Mouse (Mus musculus) embryonic facial prominence, embryonic 10.5 days (tissue): Measurements from ENCODE around the gene Zfp488. TPM values are rescaled to one million over a fixed set of nuclear protein-coding genes. Genes with fewer than 3 reads are reported as not detected.

Experiments
- DNase-seq: peaks from one replicate; pipeline ENCODE4 v3.0.0-alpha.2; 2017; ENCODE audit warnings: low spot score
- H3K27ac ChIP-seq: fragments of 300-500 bp; sonication (generic); replicated peaks from 2 replicates; pipeline ENCODE4 v1.5.1; 2016; ENCODE audit warnings: mild to moderate bottlenecking
- H3K27me3 ChIP-seq: fragments of 300-500 bp; sonication (generic); replicated peaks from 2 replicates; pipeline ENCODE4 v1.6.1; 2016; ENCODE audit warnings: low read depth, mild to moderate bottlenecking; ENCODE audit not compliant: poor library complexity, severe bottlenecking
- H3K36me3 ChIP-seq: fragments of 300-500 bp; sonication (generic); replicated peaks from 2 replicates; pipeline ENCODE4 v1.6.1; 2016; ENCODE audit warnings: mild to moderate bottlenecking, moderate library complexity
- H3K4me1 ChIP-seq: fragments of 300-500 bp; sonication (generic); 2 replicates; pipeline ENCODE4 v1.6.1; 2016
- H3K4me3 ChIP-seq: fragments of 300-500 bp; sonication (generic); 2 replicates; pipeline ENCODE4 v1.5.1; 2016; ENCODE audit warnings: mild to moderate bottlenecking, moderate library complexity
- H3K9me3 ChIP-seq: fragments of 300-500 bp; sonication (generic); 2 replicates; pipeline ENCODE4 v1.6.1; 2016; ENCODE audit warnings: mild to moderate bottlenecking
- WGBS: fragments of 180-500 bp; shearing (Covaris S2); methylation state at CpG from one replicate; pipeline ENCODE4 v1.1.7; 2016; 5-methylcytosine and 5-hydroxymethylcytosine counted together
- polyA plus RNA-seq: library from polyadenylated mRNA; unstranded; fragments of >200 nt; fragmentation: Nextera tagmentation; extraction: Ambion mirVana; gene quantifications from 2 replicates; pipeline ENCODE4 v1.2.1, GENCODE M21; 2016

The Zfp488 gene
- 0.20 and 0.40 TPM in 2 replicates for polyA plus RNA-seq

DNA sequence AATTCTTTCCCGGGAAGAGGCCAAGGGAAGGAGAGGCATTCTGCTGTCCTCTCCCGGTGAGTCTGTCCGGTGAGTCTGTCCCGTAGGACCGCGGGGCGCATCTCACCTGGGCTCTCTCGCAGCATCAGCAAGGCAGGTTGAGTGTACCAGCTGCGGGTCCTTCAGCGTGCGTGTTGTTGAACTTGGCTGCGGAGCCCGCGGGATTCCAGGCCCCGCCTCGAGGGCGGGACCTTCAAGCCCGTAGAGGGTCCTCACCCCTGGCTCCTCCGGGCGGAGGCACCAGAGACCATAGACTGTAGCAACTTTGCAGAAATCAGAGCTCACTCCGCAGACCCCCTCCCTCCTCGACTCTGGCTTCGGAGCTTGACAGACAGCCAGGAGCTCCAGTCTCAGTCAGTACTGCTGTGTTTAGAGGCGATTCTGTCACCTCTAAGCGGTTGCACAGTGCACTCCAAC, at the start of gene Zfp488:
Gene Zfp488, minus strand, starts transcription at position 161 of the 456 bp plus-strand sequence.
- WGBS, result 3% methylated on average over 25 of the region's 25 CpGs
- H3K36me3 ChIP-seq, result no peaks in the 10 kb centered on the region
- peaks cover 11% of the 10 kb centered on the region; the same call in 1 of the 2 replicates for H3K4me1 ChIP-seq
- H3K27me3 ChIP-seq, result peaks cover 46% of the 10 kb centered on the region
- no peaks in the 10 kb centered on the region for H3K9me3 ChIP-seq
- H3K4me3 ChIP-seq, result peak within 1 kb of the TSS; percentile 59
- H3K27ac ChIP-seq, result no peak within 1 kb of the TSS
- peak; percentile 70 for DNase-seq

DNA sequence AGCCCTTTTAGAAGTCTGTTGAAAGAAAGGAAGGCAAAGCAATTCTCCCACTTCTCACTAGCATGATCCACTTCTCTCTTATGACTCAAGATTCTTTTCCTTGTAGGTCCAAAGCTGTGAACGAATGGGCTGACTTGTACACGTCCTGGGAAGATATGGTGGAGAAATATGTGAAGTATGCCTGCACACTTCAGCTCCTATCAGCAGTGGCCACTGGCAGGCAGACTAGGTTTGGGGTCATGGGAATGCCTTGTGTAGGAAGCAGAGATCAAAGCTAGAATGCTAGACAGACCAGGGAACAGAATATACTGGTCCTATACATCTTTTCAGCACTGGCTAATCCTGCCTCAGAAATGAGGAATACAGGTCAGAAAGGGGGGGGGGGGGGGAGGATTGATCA, 48.1 kb upstream of the Zfp488 start:
- no peak overlapping the region for H3K27ac ChIP-seq
- no peaks in the 10 kb centered on the region for H3K4me1 ChIP-seq
- H3K4me3 ChIP-seq, result no peak overlapping the region
- no peak for DNase-seq
- peaks cover 7% of the 10 kb centered on the region; the same call in 1 of the 2 replicates for H3K9me3 ChIP-seq
- H3K27me3 ChIP-seq, result no peaks in the 10 kb centered on the region
- H3K36me3 ChIP-seq, result no peaks in the 10 kb centered on the region
- 77% methylated on average over 2 of the region's 2 CpGs for WGBS

DNA sequence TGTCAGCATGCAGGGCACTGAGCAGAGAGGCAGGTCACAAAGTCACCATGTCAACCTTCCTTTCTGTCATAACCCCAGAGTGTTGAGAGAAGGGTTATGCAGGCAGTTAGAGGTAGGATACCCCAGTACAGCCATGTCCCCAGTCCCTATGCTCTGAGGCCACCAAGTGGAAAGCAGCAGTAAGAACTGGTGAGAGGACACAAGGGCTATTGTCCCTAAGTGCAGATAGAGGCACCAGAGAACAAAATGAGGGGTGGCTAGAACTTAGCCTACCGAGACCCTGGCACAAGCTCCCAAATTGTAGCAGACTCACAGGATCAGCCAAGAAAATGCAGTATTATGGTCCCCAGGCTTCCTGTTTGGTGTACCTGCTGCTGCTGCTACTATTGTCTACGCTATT, 38.4 kb upstream of the Zfp488 start:
- Histone ChIP-seq H3K36me3 (no peaks in the 10 kb centered on the region), H3K27me3 (no peaks in the 10 kb centered on the region), H3K9me3 (no peaks in the 10 kb centered on the region), H3K4me3 (no peak overlapping the region), H3K4me1 (no peaks in the 10 kb centered on the region), H3K27ac (no peak overlapping the region)
- DNase-seq, result no peak
- 85% methylated on average over 2 of the region's 2 CpGs for WGBS

DNA sequence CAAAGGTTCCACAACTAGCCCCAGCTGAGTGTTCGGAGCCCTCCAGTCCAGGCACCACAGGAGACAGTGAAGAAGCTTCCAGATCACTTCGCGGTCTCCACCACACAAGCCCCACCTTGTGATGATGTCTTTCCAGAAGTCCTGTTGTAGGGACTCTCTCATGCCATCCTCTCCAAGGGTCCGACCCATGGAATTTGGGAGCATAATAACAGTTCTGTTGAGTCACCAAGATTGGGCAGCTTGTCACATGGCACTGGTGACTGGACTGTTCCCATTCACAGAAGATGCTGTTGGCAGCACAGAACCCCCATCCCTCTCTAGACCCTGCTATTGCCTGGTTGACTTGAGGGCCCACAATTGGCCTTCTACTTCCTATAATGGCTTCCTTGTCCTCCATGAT, 37.8 kb upstream of the Zfp488 start, which contains the start of gene Gm5460:
Gene Gm5460, plus strand, starts transcription at position 378 of the 400 bp plus-strand sequence.
- Histone ChIP-seq H3K27ac (no peak within 1 kb of the TSS), H3K4me1 (no peaks in the 10 kb centered on the region), H3K27me3 (no peaks in the 10 kb centered on the region), H3K9me3 (no peaks in the 10 kb centered on the region), H3K36me3 (no peaks in the 10 kb centered on the region), H3K4me3 (no peak within 1 kb of the TSS)
- no peak for DNase-seq
- WGBS, result 94% methylated on average over 4 of the region's 4 CpGs

DNA sequence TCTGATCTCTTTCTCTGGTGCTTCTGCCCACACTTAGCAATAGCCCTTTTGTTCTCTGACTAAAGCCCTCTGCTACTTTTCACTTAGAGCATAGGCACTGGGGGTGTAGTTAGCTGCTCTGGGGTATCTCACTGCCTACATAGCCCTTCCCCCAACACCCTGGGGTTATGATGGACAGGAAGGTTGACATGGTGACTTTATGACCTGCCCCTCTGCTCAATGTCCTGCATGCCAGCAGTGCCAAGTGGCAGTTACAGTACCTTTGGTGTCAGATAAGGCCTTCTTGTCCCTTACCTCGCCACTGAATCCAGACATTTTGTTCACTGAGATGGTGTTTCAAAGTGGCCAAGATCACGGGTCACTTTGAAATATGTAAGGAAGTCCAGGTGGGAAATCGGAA, 36.5 kb upstream of the Zfp488 start, which contains the start of gene Gm30083:
Gene Gm30083, minus strand, starts transcription at position 120 of the 400 bp plus-strand sequence.
- Histone ChIP-seq H3K27me3 (no peaks in the 10 kb centered on the region), H3K36me3 (no peaks in the 10 kb centered on the region), H3K9me3 (no peaks in the 10 kb centered on the region), H3K27ac (no peak within 1 kb of the TSS), H3K4me1 (no peaks in the 10 kb centered on the region), H3K4me3 (no peak within 1 kb of the TSS)
- 85% methylated on average over 3 of the region's 3 CpGs for WGBS
- no peak for DNase-seq

DNA sequence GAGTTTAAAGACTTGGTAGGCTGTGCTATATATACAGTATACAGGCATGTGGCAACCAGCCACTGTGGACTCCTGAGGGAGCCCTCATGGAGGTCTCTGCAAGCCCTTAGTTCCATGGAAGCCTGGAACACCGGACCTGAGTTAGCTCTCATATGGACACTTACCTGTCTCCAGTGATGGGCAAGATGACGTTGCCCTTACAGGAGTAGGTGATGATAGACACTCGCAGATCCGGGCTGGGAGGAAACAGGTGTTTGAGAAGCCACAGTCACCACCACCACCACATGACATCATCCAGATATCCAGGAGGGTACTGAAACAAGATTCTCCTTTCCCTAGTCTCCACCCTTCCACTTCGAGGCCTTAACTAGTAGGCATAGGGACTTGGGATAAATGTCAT, 23.8 kb upstream of the Zfp488 start:
- Histone ChIP-seq H3K9me3 (no peaks in the 10 kb centered on the region), H3K4me1 (0 out of 2 replicates have a peak, but pooled peaks cover 3% of the 10 kb centered on the region), H3K4me3 (no peak overlapping the region), H3K27ac (no peak overlapping the region), H3K27me3 (no peaks in the 10 kb centered on the region), H3K36me3 (no peaks in the 10 kb centered on the region)
- WGBS, result 92% methylated on average over 5 of the region's 5 CpGs
- no peak for DNase-seq

DNA sequence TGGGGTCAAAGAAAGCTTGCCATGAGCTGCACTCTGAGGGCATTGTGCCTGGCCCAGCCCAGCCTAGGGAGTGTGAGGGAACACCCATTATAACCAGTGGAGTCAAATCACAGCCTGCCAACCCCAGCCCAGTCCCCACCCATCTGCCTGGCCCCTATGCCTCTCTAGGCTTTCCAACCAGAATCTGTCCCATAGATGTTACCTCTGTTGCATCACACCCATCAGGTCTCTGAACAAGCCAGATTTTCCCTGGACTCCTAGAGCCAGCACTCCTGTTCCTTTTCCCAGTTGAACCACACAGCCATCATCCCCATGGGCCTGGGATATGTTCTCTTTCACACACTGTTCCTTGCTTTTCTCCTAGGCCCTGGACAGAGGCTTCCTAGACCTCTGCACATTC, 22.9 kb upstream of the Zfp488 start:
- no peaks in the 10 kb centered on the region for H3K9me3 ChIP-seq
- H3K36me3 ChIP-seq, result no peaks in the 10 kb centered on the region
- H3K27ac ChIP-seq, result no peak overlapping the region
- no peaks in the 10 kb centered on the region for H3K27me3 ChIP-seq
- H3K4me1 ChIP-seq, result 0 out of 2 replicates have a peak, but pooled peaks cover 9% of the 10 kb centered on the region
- no peak overlapping the region for H3K4me3 ChIP-seq
- DNase-seq, result no peak

DNA sequence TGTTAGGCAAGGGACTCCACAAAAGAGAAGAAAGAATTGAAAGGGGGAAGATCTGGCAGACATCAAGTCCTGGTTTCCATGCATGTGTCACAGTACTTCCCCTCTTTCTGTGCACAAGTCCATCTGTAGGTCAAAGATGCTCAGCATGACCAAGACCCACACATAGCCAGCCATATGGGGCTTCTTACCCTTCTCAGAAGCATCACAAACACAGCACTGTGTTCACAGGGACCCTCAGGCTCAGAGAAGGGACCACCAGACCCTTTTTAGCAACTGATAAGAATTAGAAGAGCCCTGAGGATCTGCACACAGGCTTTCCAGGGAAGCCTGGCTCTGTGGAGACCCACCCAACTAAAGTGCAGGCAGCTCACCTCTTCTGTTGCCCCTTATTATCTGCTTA, 21.5 kb upstream of the Zfp488 start:
- Histone ChIP-seq H3K36me3 (no peaks in the 10 kb centered on the region), H3K27me3 (no peaks in the 10 kb centered on the region), H3K4me1 (0 out of 2 replicates have a peak, but pooled peaks cover 9% of the 10 kb centered on the region), H3K27ac (no peak overlapping the region), H3K4me3 (no peak overlapping the region), H3K9me3 (no peaks in the 10 kb centered on the region)
- DNase-seq, result no peak

DNA sequence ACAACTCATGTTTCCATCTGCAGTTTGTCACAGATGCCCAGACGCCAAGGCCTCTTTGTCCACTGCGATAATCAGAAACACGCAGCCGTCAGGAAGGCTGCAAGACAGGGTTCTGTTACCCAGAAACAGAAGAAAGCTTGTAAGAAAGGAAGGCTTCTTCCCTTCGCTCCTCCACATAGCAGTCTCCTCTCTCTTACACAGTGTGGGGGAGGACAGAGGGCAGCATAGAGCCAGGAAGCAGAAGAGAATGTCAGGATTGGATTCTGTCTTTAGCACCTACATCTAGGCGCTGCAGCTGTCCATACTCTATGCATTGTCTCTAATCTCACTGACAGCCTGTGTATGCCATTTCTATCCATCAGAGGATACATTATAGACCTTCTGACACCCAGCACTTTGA, 18.9 kb upstream of the Zfp488 start:
- no peak for DNase-seq
- no peak overlapping the region for H3K4me3 ChIP-seq
- WGBS, result 55% methylated on average over 6 of the region's 6 CpGs
- 0 out of 2 replicates have a peak, but pooled peaks cover 9% of the 10 kb centered on the region for H3K4me1 ChIP-seq
- H3K9me3 ChIP-seq, result no peaks in the 10 kb centered on the region
- no peak overlapping the region for H3K27ac ChIP-seq
- H3K27me3 ChIP-seq, result no peaks in the 10 kb centered on the region
- H3K36me3 ChIP-seq, result no peaks in the 10 kb centered on the region

DNA sequence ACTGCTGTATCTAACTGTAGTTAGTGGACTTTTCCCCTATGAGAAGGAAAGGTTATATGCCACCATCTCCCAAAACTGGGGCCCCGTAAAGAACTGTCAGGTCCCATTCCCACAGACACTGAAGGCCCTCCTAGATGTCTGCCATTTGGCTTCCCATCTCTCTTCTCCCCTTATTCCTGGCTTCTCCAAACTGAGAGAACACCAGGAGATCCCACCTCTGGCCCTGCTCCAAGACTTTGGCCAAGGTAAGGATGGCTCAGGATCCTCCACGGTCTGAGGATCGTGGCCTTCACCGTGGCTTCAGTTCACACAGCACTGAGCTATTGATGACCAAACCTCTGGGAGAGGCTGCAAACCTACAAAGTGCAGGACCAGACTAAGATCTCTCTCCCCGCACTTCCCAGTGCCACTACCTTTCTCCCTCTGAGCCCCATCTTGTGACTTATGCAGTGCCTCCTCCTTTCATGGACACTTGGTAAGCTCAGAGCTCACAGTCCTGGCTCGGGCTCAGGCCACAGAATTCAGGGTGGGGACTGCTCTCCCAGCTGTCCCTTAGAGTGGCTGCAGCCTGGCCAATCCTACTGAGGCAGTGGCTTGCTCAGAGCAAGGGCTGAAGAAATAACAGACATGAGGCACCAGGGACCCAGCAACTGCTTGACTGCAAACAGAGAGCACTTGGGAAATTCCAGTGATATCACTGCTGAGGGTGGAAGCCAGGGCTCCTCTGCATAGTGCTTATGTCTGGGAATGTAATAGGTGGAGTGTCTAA, 15.1 kb upstream of the Zfp488 start:
- Histone ChIP-seq H3K27me3 (0 out of 2 replicates have a peak, but pooled peaks cover 8% of the 10 kb centered on the region), H3K4me1 (0 out of 2 replicates have a peak, but pooled peaks cover 9% of the 10 kb centered on the region), H3K9me3 (no peaks in the 10 kb centered on the region), H3K27ac (no peak overlapping the region), H3K36me3 (no peaks in the 10 kb centered on the region), H3K4me3 (no peak overlapping the region)
- DNase-seq, result no peak
- 88% methylated on average over 6 of the region's 6 CpGs for WGBS

DNA sequence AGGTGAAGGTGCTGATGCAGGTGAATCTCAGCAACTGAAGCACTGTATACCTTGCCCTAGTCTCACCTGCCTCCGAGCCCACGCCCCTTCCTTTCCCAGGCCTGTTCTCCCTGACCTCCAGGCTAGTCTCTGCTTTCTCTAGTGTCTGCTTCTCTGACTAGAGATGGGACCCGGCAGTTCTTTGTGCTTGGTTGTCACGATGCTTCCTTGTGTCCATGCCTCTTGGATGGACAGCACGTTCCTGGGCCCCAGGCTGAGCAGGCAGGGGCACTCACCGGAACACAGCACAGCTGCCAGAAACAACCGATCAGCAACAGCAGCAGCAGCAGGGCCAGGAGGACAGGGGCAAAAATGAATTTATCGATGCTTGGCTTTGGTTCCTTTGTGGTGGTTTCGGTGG, 14.5 kb upstream of the Zfp488 start:
- no peaks in the 10 kb centered on the region for H3K36me3 ChIP-seq
- H3K4me3 ChIP-seq, result no peak overlapping the region
- DNase-seq, result no peak
- H3K9me3 ChIP-seq, result no peaks in the 10 kb centered on the region
- H3K4me1 ChIP-seq, result 0 out of 2 replicates have a peak, but pooled peaks cover 9% of the 10 kb centered on the region
- H3K27me3 ChIP-seq, result 0 out of 2 replicates have a peak, but pooled peaks cover 8% of the 10 kb centered on the region
- WGBS, result 91% methylated on average over 9 of the region's 9 CpGs
- no peak overlapping the region for H3K27ac ChIP-seq

DNA sequence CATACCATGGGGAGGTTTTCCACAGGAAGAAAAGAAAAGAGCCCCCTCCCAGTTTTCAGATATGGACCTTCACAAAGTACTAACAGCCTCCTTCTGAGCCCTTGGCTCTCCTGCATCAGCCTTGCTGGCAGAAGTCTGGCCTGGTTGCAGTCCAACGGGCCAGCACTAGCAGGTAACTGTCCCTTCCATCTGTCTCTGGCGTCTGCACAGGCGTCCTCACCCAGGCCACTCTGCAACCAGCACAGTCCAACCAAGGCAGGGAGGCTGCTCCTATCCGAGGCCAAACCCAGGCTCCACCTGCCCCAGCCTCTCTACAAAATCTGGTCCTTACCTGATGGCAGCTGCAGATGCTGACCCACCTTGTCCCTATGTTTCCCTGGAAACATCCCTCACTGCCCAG, 13.4 kb upstream of the Zfp488 start:
- 87% methylated on average over 4 of the region's 4 CpGs for WGBS
- no peak overlapping the region for H3K27ac ChIP-seq
- DNase-seq, result no peak

DNA sequence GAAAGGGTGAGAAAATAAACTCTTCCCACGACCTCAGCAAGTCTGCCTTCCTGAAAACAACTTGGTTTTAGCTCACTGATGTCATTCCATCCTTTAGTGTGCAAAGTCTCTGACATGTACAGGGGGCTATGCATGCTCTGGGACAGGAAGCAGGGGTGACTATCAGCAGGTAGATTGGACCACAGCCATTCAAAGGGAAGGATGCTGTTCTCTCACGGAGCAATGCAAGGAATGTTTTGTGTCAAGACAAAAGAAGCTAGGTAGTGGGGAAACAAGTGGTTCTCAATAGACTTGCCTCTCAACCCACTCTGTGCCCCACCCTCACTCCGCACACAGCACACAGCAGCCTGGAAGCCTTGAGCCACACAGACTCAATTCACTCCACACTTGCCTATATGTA, 10.6 kb upstream of the Zfp488 start:
- no peak overlapping the region for H3K27ac ChIP-seq
- 52% methylated on average over 3 of the region's 3 CpGs for WGBS
- H3K36me3 ChIP-seq, result no peaks in the 10 kb centered on the region
- 0 out of 2 replicates have a peak, but pooled peaks cover 8% of the 10 kb centered on the region for H3K27me3 ChIP-seq
- H3K4me1 ChIP-seq, result no peaks in the 10 kb centered on the region
- no peaks in the 10 kb centered on the region for H3K9me3 ChIP-seq
- DNase-seq, result no peak
- H3K4me3 ChIP-seq, result no peak overlapping the region

More for the DNA sequence above, 13.4 kb upstream of the Zfp488 start:
- Histone ChIP-seq H3K9me3 (no peaks in the 10 kb centered on the region), H3K4me1 (0 out of 2 replicates have a peak, but pooled peaks cover 2% of the 10 kb centered on the region), H3K4me3 (no peak overlapping the region), H3K27me3 (0 out of 2 replicates have a peak, but pooled peaks cover 8% of the 10 kb centered on the region), H3K36me3 (no peaks in the 10 kb centered on the region)
